Mouse (Mus musculus) thymus, adult 2 months (tissue): ENCODE measurements around the gene Gad2. TPM values are rescaled to one million over a fixed set of nuclear protein-coding genes. Genes with fewer than 3 reads are reported as not detected.

Experiments used
- DNase-seq: peaks from one replicate; pipeline ENCODE4 v3.0.0; 2021
- H3K27ac ChIP-seq: fragments of 200-500 bp; 2 replicates; pipeline ENCODE4 v1.5.1; 2012; ENCODE audit warnings: low read length, control low read depth; ENCODE audit not compliant: control insufficient read depth, insufficient read depth
- H3K27me3 ChIP-seq: fragments of 200-500 bp; 2 replicates; pipeline ENCODE4 v1.6.1; 2012; ENCODE audit warnings: mild to moderate bottlenecking, low read length, moderate library complexity, mixed read lengths; ENCODE audit not compliant: control insufficient read depth, insufficient read depth
- H3K36me3 ChIP-seq: fragments of 200-500 bp; 2 replicates; pipeline ENCODE4 v1.6.1; 2012; ENCODE audit warnings: mild to moderate bottlenecking, low read length, moderate library complexity; ENCODE audit not compliant: control insufficient read depth, insufficient read depth
- H3K4me1 ChIP-seq: fragments of 200-500 bp; replicated peaks from 2 replicates; pipeline ENCODE4 v1.6.1; 2012; ENCODE audit warnings: low read length; ENCODE audit not compliant: control insufficient read depth, insufficient read depth
- H3K4me3 ChIP-seq: fragments of 200-500 bp; 2 replicates; pipeline ENCODE4 v1.5.1; 2012; ENCODE audit warnings: mild to moderate bottlenecking, low read length, control low read depth, moderate library complexity; ENCODE audit not compliant: control insufficient read depth, insufficient read depth
- CTCF ChIP-seq: fragments of 200-500 bp; IDR thresholded peaks from 2 replicates; pipeline ENCODE4 v1.5.1; 2012; ENCODE audit warnings: mild to moderate bottlenecking, control low read depth, low read length, moderate library complexity, borderline replicate concordance; ENCODE audit not compliant: control insufficient read depth, poor library complexity, insufficient read depth; ENCODE audit errors: extremely low read depth
- POLR2A ChIP-seq: fragments of 200-500 bp; IDR thresholded peaks from 2 replicates; pipeline ENCODE4 v1.6.1; 2012; ENCODE audit warnings: mild to moderate bottlenecking, low read length, control low read depth, moderate library complexity; ENCODE audit not compliant: control insufficient read depth, poor library complexity, insufficient read depth; ENCODE audit errors: extremely low read depth
- WGBS: fragments of 180-500 bp; shearing (Covaris S2); methylation state at CpG from one replicate; pipeline ENCODE4 v1.1.7; 2018; 5-methylcytosine and 5-hydroxymethylcytosine counted together
- polyA plus RNA-seq: library from polyadenylated mRNA; depleted of rRNA; stranded (reverse); fragments of >200 nt; gene quantifications from 2 replicates; pipeline ENCODE4 v1.2.3, GENCODE M21; 2012

The Gad2 gene
- polyA plus RNA-seq, 1 experiment: not detected

GRCm38 (mm10) chr2:22624188-22624975 lies 2.4 kb downstream of the Gad2 start:
- DNase-seq: no peak
- H3K27ac ChIP-seq: no peak overlapping the region
- TF ChIP-seq CTCF: no peak
- WGBS: 12% methylated on average over 27 of the region's 27 CpGs
- H3K4me1 ChIP-seq: no peaks in the 10 kb centered on the region
- no peak overlapping the region for H3K4me3 ChIP-seq
- H3K36me3 ChIP-seq: no peaks in the 10 kb centered on the region
- peaks cover 16% of the 10 kb centered on the region for H3K27me3 ChIP-seq

GRCm38 (mm10) chr2:22625096-22625960 lies 3.3 kb downstream of the Gad2 start:
- Histone ChIP-seq H3K4me3 (no peak overlapping the region), H3K4me1 (no peaks in the 10 kb centered on the region), H3K36me3 (no peaks in the 10 kb centered on the region), H3K27me3 (peaks cover 12% of the 10 kb centered on the region), H3K27ac (no peak overlapping the region)
- 20% methylated on average over 16 of the region's 16 CpGs for WGBS
- DNase-seq: no peak
- TF ChIP-seq POLR2A (no peak), CTCF (no peak)

- Histone ChIP-seq H3K4me1 (no peaks in the 10 kb centered on the region), H3K4me3 (no peak overlapping the region), H3K36me3 (no peaks in the 10 kb centered on the region), H3K27me3 (peaks cover 9% of the 10 kb centered on the region), H3K27ac (no peak overlapping the region)
- TF ChIP-seq POLR2A (no peak), CTCF (no peak)
- no peak for DNase-seq
- WGBS: 43% methylated on average over 3 of the region's 3 CpGs
These were observed 5.2 kb downstream of the Gad2 start for GRCm38 (mm10) chr2:22627147-22627666.

GRCm38 (mm10) chr2:22627819-22628432 lies 5.9 kb downstream of the Gad2 start:
- H3K36me3 ChIP-seq: no peaks in the 10 kb centered on the region
- no peak overlapping the region for H3K27ac ChIP-seq
- DNase-seq: no peak
- TF ChIP-seq CTCF: no peak
- TF ChIP-seq POLR2A: no peak
- no peaks in the 10 kb centered on the region for H3K4me1 ChIP-seq
- 40% methylated on average over 5 of the region's 5 CpGs for WGBS
- H3K4me3 ChIP-seq: no peak overlapping the region
- peaks cover 8% of the 10 kb centered on the region for H3K27me3 ChIP-seq

- H3K4me1 ChIP-seq: no peaks in the 10 kb centered on the region
- no peaks in the 10 kb centered on the region for H3K36me3 ChIP-seq
- DNase-seq: peak; percentile 31
- no peaks in the 10 kb centered on the region for H3K27me3 ChIP-seq
- no peak overlapping the region for H3K4me3 ChIP-seq
- 51% methylated on average over 8 of the region's 8 CpGs for WGBS
- TF ChIP-seq POLR2A (no peak), CTCF (no peak)
- no peak overlapping the region for H3K27ac ChIP-seq
These were observed 12.8 kb downstream of the Gad2 start for GRCm38 (mm10) chr2:22634766-22635165.

GRCm38 (mm10) chr2:22646134-22646533 lies 24.1 kb downstream of the Gad2 start:
- TF ChIP-seq CTCF: no peak
- TF ChIP-seq POLR2A: no peak
- Histone ChIP-seq H3K27ac (no peak overlapping the region), H3K27me3 (no peaks in the 10 kb centered on the region), H3K36me3 (no peaks in the 10 kb centered on the region), H3K4me1 (no peaks in the 10 kb centered on the region), H3K4me3 (no peak overlapping the region)
- DNase-seq: no peak
- WGBS: 88% methylated on average over 1 of the region's 1 CpGs
